Mouse (Mus musculus) liver, embryonic 14.5 days (tissue): ENCODE results near the gene Twist1.

Experiments
- CTCF ChIP-seq: IDR thresholded peaks from 2 replicates; pipeline ENCODE4 v1.5.1; 2016; ENCODE audit warnings: antibody characterized with exemption, low read depth, control low read depth
- EP300 ChIP-seq: IDR thresholded peaks from 2 replicates; pipeline ENCODE4 v1.6.1; 2016; ENCODE audit warnings: antibody characterized with exemption, low read depth

DNA sequence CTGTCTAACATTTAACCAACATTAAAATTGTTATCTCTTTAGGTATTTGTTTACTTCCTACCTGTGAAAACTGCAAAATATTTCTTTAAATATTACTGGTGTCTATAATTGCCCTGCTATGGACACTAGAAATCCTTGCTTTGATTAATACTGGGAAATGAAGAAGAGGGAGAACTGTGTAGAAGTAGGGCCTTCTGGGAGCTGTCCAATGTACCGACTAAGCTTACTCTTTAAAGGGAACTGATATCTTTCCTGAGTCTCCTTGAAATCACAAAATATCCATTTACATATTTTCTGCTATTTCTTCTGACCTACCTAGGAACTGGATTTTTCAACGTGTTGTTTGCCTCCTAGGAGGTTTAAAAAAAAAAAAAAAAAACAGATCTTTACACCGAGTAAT lies 30.7 kb upstream of the Twist1 start:
- TF ChIP-seq CTCF (no peak), EP300 (no peak)
